Mouse (Mus musculus): Measurements from ENCODE around the gene Rpgrip1l.

DNA sequence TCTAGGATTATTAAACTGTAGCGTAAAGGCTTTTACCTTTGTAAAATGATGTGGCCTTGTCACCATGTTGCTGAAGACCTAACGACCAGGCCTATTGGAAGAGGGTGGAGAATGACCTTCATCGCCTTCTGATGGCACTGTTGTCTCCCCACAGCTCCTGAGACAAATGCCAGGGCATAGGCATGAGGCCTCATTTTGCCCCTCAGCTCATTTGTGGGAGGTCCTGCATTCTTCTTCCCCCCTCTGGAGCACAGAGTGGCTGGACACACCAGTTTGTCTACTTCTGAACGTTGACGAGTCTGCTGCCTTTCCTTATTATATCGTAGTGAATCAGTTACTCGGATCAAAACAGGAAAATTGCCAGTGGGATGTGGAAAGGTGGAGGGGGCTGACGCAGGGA, 26.6 kb upstream of the Rpgrip1l start:
- TF ChIP-seq GATA1 (IDR thresholded peaks at IDR 0.05; ENCODE audit: borderline replicate concordance, low read length) (no peak), FLI1 (IDR thresholded peaks at IDR 0.05; ENCODE audit: low read length) (no peak)
